Mouse (Mus musculus) MEL (cell line): ENCODE measurements around the gene 4930426L09Rik.

Source experiments
- CHD2 ChIP-seq: IDR thresholded peaks from 2 replicates; pipeline ENCODE4 v1.6.1; 2011; ENCODE audit warnings: low read length, improper control_type of control experiment
- CTCF ChIP-seq, 3 experiments: IDR thresholded peaks in 2 of 3; conservative IDR thresholded peaks in 1 of 3; 2 replicates each; pipeline ENCODE4 v1.5.1; 2011 to 2012; ENCODE audit warnings: low read length in 3 of 3, low read depth in 2 of 3, mild to moderate bottlenecking in 2 of 3, improper control_type of control experiment in 1 of 3, inconsistent platforms in 1 of 3, mixed read lengths in 1 of 3, moderate library complexity in 1 of 3; ENCODE audit not compliant: control insufficient read depth in 1 of 3, insufficient read depth in 1 of 3, poor library complexity in 1 of 3, severe bottlenecking in 1 of 3
- KAT2A ChIP-seq: conservative IDR thresholded peaks from 2 replicates; pipeline ENCODE4 v1.6.1; 2012; ENCODE audit warnings: low read depth, low read length, improper control_type of control experiment, inconsistent platforms
- MAFK ChIP-seq: IDR thresholded peaks from 2 replicates; pipeline ENCODE4 v1.6.1; 2011; ENCODE audit warnings: low read depth, mild to moderate bottlenecking, low read length, improper control_type of control experiment, borderline replicate concordance
- MEF2A ChIP-seq: IDR thresholded peaks from 2 replicates; pipeline ENCODE4 v1.6.1; 2014; ENCODE audit warnings: low read depth, mild to moderate bottlenecking, inconsistent platforms, low read length, improper control_type of control experiment; ENCODE audit not compliant: poor library complexity, insufficient replicate concordance, severe bottlenecking; ENCODE audit errors: extremely low read depth
- MYC ChIP-seq: IDR thresholded peaks from 2 replicates; pipeline ENCODE4 v1.6.1; 2011; ENCODE audit warnings: low read depth, mild to moderate bottlenecking, low read length, improper control_type of control experiment, moderate library complexity
- POLR2A ChIP-seq, 2 experiments: IDR thresholded peaks; 2 replicates each; pipeline ENCODE4 v1.6.1; 2011 to 2012; ENCODE audit warnings: low read length in 2 of 2, mild to moderate bottlenecking in 2 of 2, control low read depth in 1 of 2, improper control_type of control experiment in 1 of 2, low read depth in 1 of 2, moderate library complexity in 1 of 2; ENCODE audit not compliant: control insufficient read depth in 1 of 2, insufficient read depth in 1 of 2, poor library complexity in 1 of 2
- SIN3A ChIP-seq: IDR thresholded peaks from 2 replicates; pipeline ENCODE4 v1.6.1; 2012; ENCODE audit warnings: low read length, improper control_type of control experiment, inconsistent platforms
- USF1 ChIP-seq: IDR thresholded peaks from 2 replicates; pipeline ENCODE4 v1.6.1; 2014; ENCODE audit warnings: low read depth, mild to moderate bottlenecking, inconsistent platforms, low read length, improper control_type of control experiment, moderate library complexity

GRCm38 (mm10) chr2:18965108-18965507 lies 33.0 kb upstream of the 4930426L09Rik start:
- TF ChIP-seq CTCF (IDR thresholded peaks at IDR 0.05 in 2 of 3, conservative IDR thresholded peaks at IDR 0.05 in 1 of 3; ENCODE audit: control insufficient read depth in 1 of 3, insufficient read depth in 1 of 3, low read depth in 2 of 3, low read length in 3 of 3, poor library complexity in 1 of 3, severe bottlenecking in 1 of 3) (no peak), KAT2A (no peak), USF1 (no peak), MAFK (no peak), CHD2 (no peak), MYC (no peak), POLR2A (IDR thresholded peaks at IDR 0.05; ENCODE audit: control insufficient read depth in 1 of 2, insufficient read depth in 1 of 2, low read depth in 1 of 2, low read length in 2 of 2, poor library complexity in 1 of 2) (no peak), MEF2A (no peak), SIN3A (no peak)
